Mouse (Mus musculus) kidney, adult 11 months (tissue): ENCODE data around the gene Obscn.
"Not testable (repeated sequence)": the region's sequence is repeated elsewhere in the genome, so short reads cannot be mapped to it uniquely, and the experiment has no call there.

Source experiments
- DNase-seq: peaks from one replicate; pipeline ENCODE4 v3.0.0; 2022

Gene Obscn

GRCm38 (mm10) chr11:58958536-58958935 lies 177.7 kb downstream of the Obscn start:
- DNase-seq, result no peak

GRCm38 (mm10) chr11:58957226-58957914 lies 178.8 kb downstream of the Obscn start:
- no peak for DNase-seq

DNA sequence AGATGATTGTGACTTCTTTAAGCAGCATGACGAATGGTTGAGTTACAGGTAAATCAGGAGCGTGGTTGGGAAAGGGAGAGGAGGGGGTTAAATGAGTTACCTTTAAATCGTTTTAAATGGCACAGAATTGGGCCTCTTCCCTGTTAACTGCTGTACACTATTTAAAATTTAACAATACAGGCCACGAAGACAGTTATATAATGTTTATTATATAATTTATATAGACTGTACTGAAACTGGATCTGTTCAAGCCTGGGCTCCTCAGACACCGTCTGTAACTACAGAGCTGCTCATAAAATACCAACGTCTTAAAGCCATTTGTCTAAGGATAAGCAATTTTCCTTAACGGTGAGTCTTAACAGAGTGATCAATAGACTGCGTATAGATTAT lies 180.3 kb downstream of the Obscn start:
- DNase-seq, result no peak

GRCm38 (mm10) chr11:58955143-58955867 lies 180.9 kb downstream of the Obscn start:
- DNase-seq, result no peak

- peak; percentile 94 for DNase-seq
Observed at GRCm38 (mm10) chr11:58954420-58955142, 181.6 kb downstream of the Obscn start, which contains the start of the genes Hist3h2a and Trim17. Gene Hist3h2a (plus strand): TSS chr11:58954685. Gene Trim17 (plus strand): TSS chr11:58954685.

GRCm38 (mm10) chr11:58954170-58954419 lies 182.1 kb downstream of the Obscn start:
- not testable (repeated sequence) for DNase-seq

DNA sequence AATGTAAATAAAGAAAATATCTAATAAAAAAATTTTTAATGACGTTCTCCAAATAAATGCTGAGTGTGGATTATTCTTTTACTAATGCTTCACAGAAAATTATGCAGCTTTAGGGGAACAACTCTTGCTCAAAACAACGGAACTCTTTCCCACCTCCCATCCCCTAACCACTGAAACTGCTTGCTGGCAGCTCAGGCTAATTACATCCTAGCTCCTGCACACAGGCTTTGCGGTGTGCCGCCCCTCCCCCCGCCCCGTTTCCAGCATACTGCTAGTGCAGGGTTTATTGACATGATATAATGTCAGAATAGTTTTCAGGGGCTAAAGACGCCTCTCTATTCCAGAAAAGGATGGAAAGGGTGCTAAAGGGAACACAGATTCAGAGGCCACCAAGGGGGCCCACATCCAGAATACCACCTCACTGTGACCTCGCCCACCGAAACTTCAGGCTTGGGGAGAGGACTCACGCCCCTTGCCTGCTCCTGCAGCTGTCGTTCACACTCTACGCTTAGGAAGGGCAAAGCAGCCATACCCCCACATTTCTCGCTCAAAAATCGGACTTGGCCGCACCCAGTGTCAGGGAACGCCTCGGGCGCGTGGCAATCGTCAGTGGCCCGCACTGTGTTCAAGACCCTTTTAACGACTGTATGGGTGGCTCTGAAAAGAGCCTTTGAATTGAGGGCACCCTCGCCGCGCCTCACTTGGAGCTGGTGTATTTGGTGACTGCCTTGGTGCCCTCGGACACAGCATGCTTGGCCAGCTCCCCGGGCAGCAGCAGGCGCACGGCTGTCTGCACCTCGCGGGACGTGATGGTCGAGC lies 182.6 kb downstream of the Obscn start:
- DNase-seq, result no peak

DNA sequence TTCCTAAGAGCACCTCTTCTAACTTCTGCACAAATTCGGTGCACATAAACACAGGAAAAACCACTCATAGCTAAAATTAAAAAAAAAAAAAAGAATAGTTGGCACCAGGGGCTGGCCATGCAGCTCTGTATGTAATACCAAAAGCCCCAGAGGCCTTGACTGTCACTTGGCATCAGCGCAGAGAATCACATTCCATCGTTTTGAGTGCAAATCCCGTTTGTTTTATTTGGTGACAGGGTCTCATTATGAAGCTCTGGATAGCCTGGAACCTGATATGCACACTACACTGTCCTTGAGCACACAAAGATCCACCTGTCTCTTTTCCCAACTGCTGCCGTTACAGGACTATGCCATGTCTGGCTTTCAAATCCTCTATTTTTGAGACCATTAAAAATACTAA lies 185.0 kb downstream of the Obscn start:
- DNase-seq, result no peak

DNA sequence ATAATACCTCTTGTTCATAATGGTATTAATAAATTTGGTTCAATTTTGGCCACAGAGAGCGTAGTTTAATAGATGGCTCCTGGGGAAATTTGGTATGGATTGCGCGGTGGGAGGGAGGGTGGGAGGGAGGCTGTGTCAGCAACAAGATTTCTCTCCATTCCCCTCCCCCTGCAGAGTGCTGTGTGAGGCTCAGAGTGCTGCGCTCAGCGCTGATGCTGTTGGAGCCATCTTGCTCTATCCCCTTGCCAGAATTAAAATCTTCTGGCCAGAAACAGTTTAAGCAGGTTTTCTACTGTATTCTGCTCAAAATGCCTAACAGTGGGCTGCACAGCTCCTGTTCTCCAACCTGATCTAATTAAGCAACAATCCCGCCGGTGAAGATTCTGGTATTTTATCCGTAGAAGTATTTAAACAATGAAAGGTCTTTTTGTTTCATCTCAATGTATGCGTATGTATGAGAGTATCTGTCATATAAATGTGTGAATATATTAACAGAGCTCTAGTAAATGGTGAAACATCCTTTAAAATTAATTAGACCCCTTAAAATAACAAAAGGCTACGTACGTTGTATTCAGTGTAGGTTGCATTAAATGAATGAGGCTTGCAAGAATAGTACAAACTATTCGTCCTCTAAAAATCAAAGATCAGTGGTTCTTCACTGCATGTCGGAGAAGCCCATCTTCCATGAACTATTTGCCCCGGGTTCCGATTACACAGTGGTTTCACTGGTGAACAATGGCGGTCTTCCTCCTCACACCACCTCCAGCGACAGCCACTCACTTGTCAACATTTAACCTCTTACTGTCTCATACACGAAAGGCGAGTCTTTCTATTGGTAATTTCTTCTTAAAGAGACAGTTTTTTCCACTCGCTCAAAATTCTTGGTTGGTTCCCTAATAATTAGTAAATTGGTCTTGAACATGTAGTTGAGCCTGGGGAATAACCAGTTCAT lies 186.4 kb downstream of the Obscn start:
- no peak for DNase-seq

- DNase-seq, result peak; percentile 65
Observed at GRCm38 (mm10) chr11:58948542-58949479, 187.4 kb downstream of the Obscn start, which contains the start of gene Hist3h2ba. Gene Hist3h2ba (plus strand): TSS chr11:58948920.

DNA sequence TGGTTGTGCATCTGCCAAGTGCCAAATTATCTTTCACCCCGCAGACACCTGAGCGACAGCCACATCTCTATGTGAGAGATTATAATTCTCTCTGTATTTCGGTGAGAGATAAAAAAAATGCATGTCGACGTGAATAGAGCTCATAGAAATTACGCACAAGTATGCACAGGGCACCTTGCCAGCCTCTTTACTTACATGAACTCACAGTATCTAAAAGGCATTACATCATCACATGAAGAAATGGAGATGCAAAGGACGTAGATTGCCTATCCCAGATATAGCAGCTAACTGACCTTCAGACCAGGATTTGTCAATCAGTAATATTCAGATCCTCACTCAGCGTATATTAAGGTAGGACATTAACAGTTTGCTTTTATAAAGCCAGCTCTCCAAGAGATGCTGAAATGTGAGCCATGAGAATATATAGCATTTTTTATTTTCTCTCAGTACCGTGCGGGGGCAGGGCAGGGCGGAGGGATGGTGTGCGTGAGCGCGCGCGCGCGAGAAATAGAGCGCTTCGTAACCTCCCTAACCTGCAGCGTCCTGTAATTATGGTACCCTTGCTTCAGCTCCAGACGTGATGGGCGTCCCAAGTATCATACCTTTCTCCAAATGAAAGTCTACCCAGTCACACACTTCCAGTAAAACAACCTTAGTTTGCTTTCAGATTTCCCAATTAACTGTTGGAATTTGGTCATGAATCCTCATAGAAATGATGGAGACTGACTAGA lies 188.2 kb downstream of the Obscn start:
- DNase-seq, result no peak

DNA sequence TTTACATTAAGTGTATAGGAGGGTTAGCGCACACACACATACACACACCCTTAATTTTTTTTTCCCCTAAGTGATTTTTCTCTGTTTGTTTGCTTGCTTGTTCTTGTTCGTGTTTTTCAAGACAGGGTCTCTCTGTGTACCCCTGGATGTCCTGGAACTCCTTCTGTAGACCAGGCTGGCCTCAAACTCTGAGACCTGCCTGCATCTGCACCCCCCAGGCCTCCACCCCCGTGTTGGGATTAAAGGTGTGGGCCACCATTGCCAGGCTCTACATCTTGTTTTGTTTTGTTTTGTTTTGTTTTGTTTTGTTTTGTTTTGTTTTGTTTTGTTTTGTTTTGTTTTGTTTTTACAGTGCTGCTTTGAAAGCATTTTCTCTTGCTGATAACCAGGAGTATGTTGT lies 188.9 kb downstream of the Obscn start:
- DNase-seq, result no peak
